Mouse (Mus musculus): ENCODE results near the gene Fam160a1. TPM values are rescaled to one million over a fixed set of nuclear protein-coding genes. Genes with fewer than 3 reads are reported as not detected.

The Fam160a1 gene
- polyA plus RNA-seq, 1 experiment from 2014 or later = 0.59 TPM

- 74% methylated on average over 4 of the region's 4 CpGs for WGBS
- no peak overlapping the region for H3K4me3 ChIP-seq (replicated peaks)
- no peak overlapping the region for H3K4me2 ChIP-seq
- H3K36me3 ChIP-seq (replicated peaks) = no peaks in the 10 kb centered on the region
- no peak overlapping the region for H3K9ac ChIP-seq
- no peaks in the 10 kb centered on the region for H3K27me3 ChIP-seq
- H3K9me3 ChIP-seq = no peaks in the 10 kb centered on the region
- H3K27ac ChIP-seq = no peak overlapping the region
- no peak for ATAC-seq (ENCODE audit: low FRiP score)
- no peaks in the 10 kb centered on the region; the same call in 1 of the 2 replicates for H3K4me1 ChIP-seq
These were observed 126.0 kb downstream of the Fam160a1 start for GRCm38 (mm10) chr3:85691134-85691533.

GRCm38 (mm10) chr3:85688341-85688740, 128.8 kb downstream of the Fam160a1 start:
- Histone ChIP-seq H3K9me3 (no peaks in the 10 kb centered on the region), H3K4me3 (replicated peaks) (no peak overlapping the region), H3K36me3 (replicated peaks) (no peaks in the 10 kb centered on the region), H3K9ac (no peak overlapping the region), H3K27me3 (no peaks in the 10 kb centered on the region), H3K4me1 (no peaks in the 10 kb centered on the region; the same call in 1 of the 2 replicates), H3K4me2 (no peak overlapping the region), H3K27ac (no peak overlapping the region)
- ATAC-seq (ENCODE audit: low FRiP score) = no peak
- WGBS = 92% methylated on average over 14 of the region's 14 CpGs

GRCm38 (mm10) chr3:85685271-85685670, 131.8 kb downstream of the Fam160a1 start:
- WGBS = 92% methylated on average over 8 of the region's 8 CpGs
- no peaks in the 10 kb centered on the region for H3K27me3 ChIP-seq
- ATAC-seq (ENCODE audit: low FRiP score) = no peak
- no peak overlapping the region for H3K4me2 ChIP-seq
- no peak overlapping the region for H3K4me3 ChIP-seq (replicated peaks)
- H3K9me3 ChIP-seq = no peaks in the 10 kb centered on the region
- H3K36me3 ChIP-seq (replicated peaks) = no peaks in the 10 kb centered on the region
- H3K9ac ChIP-seq = no peak overlapping the region
- H3K4me1 ChIP-seq = peaks cover 10% of the 10 kb centered on the region; the same call in 1 of the 2 replicates
- no peak overlapping the region for H3K27ac ChIP-seq

GRCm38 (mm10) chr3:85683618-85684017, 133.5 kb downstream of the Fam160a1 start:
- Histone ChIP-seq H3K4me1 (peaks cover 10% of the 10 kb centered on the region; the same call in 1 of the 2 replicates), H3K27me3 (no peaks in the 10 kb centered on the region), H3K27ac (no peak overlapping the region), H3K9ac (no peak overlapping the region), H3K4me3 (replicated peaks) (no peak overlapping the region), H3K4me2 (no peak overlapping the region), H3K36me3 (replicated peaks) (no peaks in the 10 kb centered on the region), H3K9me3 (no peaks in the 10 kb centered on the region)
- whole genome bisulfite sequencing = 91% methylated on average over 5 of the region's 5 CpGs
- no peak for ATAC-seq (ENCODE audit: low FRiP score)

GRCm38 (mm10) chr3:85681136-85681535, 136.0 kb downstream of the Fam160a1 start:
- ATAC-seq (ENCODE audit: low FRiP score) = no peak
- no peak overlapping the region for H3K27ac ChIP-seq
- 54% methylated on average over 7 of the region's 7 CpGs for WGBS

GRCm38 (mm10) chr3:85679960-85680359, 137.1 kb downstream of the Fam160a1 start:
- Histone ChIP-seq H3K4me1 (peaks cover 10% of the 10 kb centered on the region; the same call in 1 of the 2 replicates), H3K36me3 (replicated peaks) (no peaks in the 10 kb centered on the region), H3K4me2 (no peak overlapping the region), H3K9me3 (no peaks in the 10 kb centered on the region), H3K27me3 (no peaks in the 10 kb centered on the region), H3K9ac (no peak overlapping the region), H3K4me3 (replicated peaks) (no peak overlapping the region), H3K27ac (no peak overlapping the region)
- WGBS = 89% methylated on average over 5 of the region's 5 CpGs
- ATAC-seq (ENCODE audit: low FRiP score) = no peak

More at GRCm38 (mm10) chr3:85681136-85681535, 136.0 kb downstream of the Fam160a1 start:
- no peak overlapping the region for H3K4me2 ChIP-seq
- H3K27me3 ChIP-seq = no peaks in the 10 kb centered on the region
- no peak overlapping the region for H3K9ac ChIP-seq
- no peak overlapping the region for H3K4me3 ChIP-seq (replicated peaks)
- H3K4me1 ChIP-seq = peaks cover 10% of the 10 kb centered on the region; the same call in 1 of the 2 replicates
- no peaks in the 10 kb centered on the region for H3K9me3 ChIP-seq
- no peaks in the 10 kb centered on the region for H3K36me3 ChIP-seq (replicated peaks)

- H3K4me2 ChIP-seq = no peak overlapping the region
- no peak overlapping the region for H3K27ac ChIP-seq
- H3K4me1 ChIP-seq = peaks cover 10% of the 10 kb centered on the region; the same call in 1 of the 2 replicates
- no peak overlapping the region for H3K9ac ChIP-seq
- ATAC-seq (ENCODE audit: low FRiP score) = no peak
- no peaks in the 10 kb centered on the region for H3K27me3 ChIP-seq
- no peaks in the 10 kb centered on the region for H3K36me3 ChIP-seq (replicated peaks)
- no peaks in the 10 kb centered on the region for H3K9me3 ChIP-seq
- 86% methylated on average over 8 of the region's 8 CpGs for WGBS
- no peak overlapping the region for H3K4me3 ChIP-seq (replicated peaks)
These were observed 137.7 kb downstream of the Fam160a1 start for GRCm38 (mm10) chr3:85679312-85679933.

- Histone ChIP-seq H3K4me1 (peaks cover 10% of the 10 kb centered on the region; the same call in 1 of the 2 replicates), H3K27ac (no peak overlapping the region), H3K9me3 (no peaks in the 10 kb centered on the region), H3K4me3 (replicated peaks) (no peak overlapping the region), H3K9ac (no peak overlapping the region), H3K4me2 (no peak overlapping the region), H3K36me3 (replicated peaks) (no peaks in the 10 kb centered on the region), H3K27me3 (no peaks in the 10 kb centered on the region)
- 81% methylated on average over 3 of the region's 3 CpGs for WGBS
- no peak for ATAC-seq (ENCODE audit: low FRiP score)
These were observed 139.1 kb downstream of the Fam160a1 start for GRCm38 (mm10) chr3:85677952-85678351.

GRCm38 (mm10) chr3:85677133-85677532, 140.0 kb downstream of the Fam160a1 start:
- WGBS = 84% methylated on average over 8 of the region's 8 CpGs
- Histone ChIP-seq H3K27ac (no peak overlapping the region), H3K9me3 (no peaks in the 10 kb centered on the region), H3K4me1 (peaks cover 10% of the 10 kb centered on the region; the same call in 1 of the 2 replicates), H3K4me3 (replicated peaks) (no peak overlapping the region), H3K4me2 (no peak overlapping the region), H3K27me3 (no peaks in the 10 kb centered on the region), H3K9ac (no peak overlapping the region), H3K36me3 (replicated peaks) (no peaks in the 10 kb centered on the region)
- ATAC-seq (ENCODE audit: low FRiP score) = no peak

GRCm38 (mm10) chr3:85669844-85670243, 147.2 kb downstream of the Fam160a1 start:
- no peak overlapping the region for H3K9ac ChIP-seq
- no peak overlapping the region for H3K4me2 ChIP-seq
- H3K4me3 ChIP-seq (replicated peaks) = no peak overlapping the region
- no peaks in the 10 kb centered on the region for H3K36me3 ChIP-seq (replicated peaks)
- no peak for ATAC-seq (ENCODE audit: low FRiP score)
- H3K4me1 ChIP-seq = no peaks in the 10 kb centered on the region
- no peak overlapping the region for H3K27ac ChIP-seq
- H3K9me3 ChIP-seq = no peaks in the 10 kb centered on the region
- WGBS = 89% methylated on average over 6 of the region's 6 CpGs
- no peaks in the 10 kb centered on the region for H3K27me3 ChIP-seq

GRCm38 (mm10) chr3:85667683-85668082, 149.4 kb downstream of the Fam160a1 start:
- no peaks in the 10 kb centered on the region for H3K4me1 ChIP-seq
- no peak overlapping the region for H3K27ac ChIP-seq
- WGBS = 88% methylated on average over 6 of the region's 6 CpGs
- no peaks in the 10 kb centered on the region for H3K27me3 ChIP-seq
- H3K36me3 ChIP-seq (replicated peaks) = no peaks in the 10 kb centered on the region
- H3K4me2 ChIP-seq = no peak overlapping the region
- no peak for ATAC-seq (ENCODE audit: low FRiP score)
- no peak overlapping the region for H3K4me3 ChIP-seq (replicated peaks)
- H3K9me3 ChIP-seq = no peaks in the 10 kb centered on the region
- no peak overlapping the region for H3K9ac ChIP-seq

- no peak overlapping the region for H3K4me2 ChIP-seq
- no peaks in the 10 kb centered on the region for H3K36me3 ChIP-seq (replicated peaks)
- WGBS = 87% methylated on average over 12 of the region's 12 CpGs
- H3K27me3 ChIP-seq = no peaks in the 10 kb centered on the region
- H3K4me3 ChIP-seq (replicated peaks) = no peak overlapping the region
- H3K9ac ChIP-seq = no peak overlapping the region
- no peaks in the 10 kb centered on the region for H3K4me1 ChIP-seq
- no peak overlapping the region for H3K27ac ChIP-seq
- H3K9me3 ChIP-seq = no peaks in the 10 kb centered on the region
- ATAC-seq (ENCODE audit: low FRiP score) = no peak
These were observed 150.4 kb downstream of the Fam160a1 start for GRCm38 (mm10) chr3:85666736-85667135.

- Histone ChIP-seq H3K27ac (no peak overlapping the region), H3K9ac (no peak overlapping the region), H3K36me3 (replicated peaks) (no peaks in the 10 kb centered on the region), H3K4me2 (no peak overlapping the region), H3K27me3 (no peaks in the 10 kb centered on the region), H3K9me3 (no peaks in the 10 kb centered on the region), H3K4me1 (no peaks in the 10 kb centered on the region), H3K4me3 (replicated peaks) (no peak overlapping the region)
- ATAC-seq (ENCODE audit: low FRiP score) = no peak
- WGBS = 76% methylated on average over 3 of the region's 3 CpGs
These were observed 150.9 kb downstream of the Fam160a1 start for GRCm38 (mm10) chr3:85666166-85666565.
